Mouse (Mus musculus) embryonic facial prominence, embryonic 12.5 days (tissue): Measurements from ENCODE around the gene Crip3. TPM values are rescaled to one million over a fixed set of nuclear protein-coding genes. Genes with fewer than 3 reads are reported as not detected.

ENCODE experiments used
- ATAC-seq: fragments of 200-750 bp; cut with Nextera tagmentation; 2 replicates; pipeline ENCODE4 v1.8.0; 2017; ENCODE audit not compliant: insufficient number of reproducible peaks, insufficient read depth, low FRiP score, low TSS enrichment
- H3K27ac ChIP-seq: fragments of 300-500 bp; sonication (generic); 2 replicates; pipeline ENCODE4 v1.5.1; 2016; ENCODE audit warnings: mild to moderate bottlenecking
- H3K27me3 ChIP-seq: fragments of 300-500 bp; sonication (generic); 2 replicates; pipeline ENCODE4 v1.6.1; 2016; ENCODE audit warnings: mild to moderate bottlenecking, moderate library complexity
- H3K36me3 ChIP-seq: fragments of 300-500 bp; sonication (generic); 2 replicates; pipeline ENCODE4 v1.6.1; 2016; ENCODE audit warnings: mild to moderate bottlenecking
- H3K4me1 ChIP-seq: fragments of 300-500 bp; sonication (generic); 2 replicates; pipeline ENCODE4 v1.6.1; 2016
- H3K4me2 ChIP-seq: fragments of 300-500 bp; sonication (generic); replicated peaks from 2 replicates; pipeline ENCODE4 v1.6.1; 2016; ENCODE audit warnings: mild to moderate bottlenecking, moderate library complexity
- H3K4me3 ChIP-seq: fragments of 300-500 bp; sonication (generic); 2 replicates; pipeline ENCODE4 v1.5.1; 2016; ENCODE audit warnings: mild to moderate bottlenecking
- H3K9ac ChIP-seq: fragments of 300-500 bp; sonication (generic); 2 replicates; pipeline ENCODE4 v1.6.1; 2016; ENCODE audit warnings: mild to moderate bottlenecking, moderate library complexity
- H3K9me3 ChIP-seq: fragments of 300-500 bp; sonication (generic); 2 replicates; pipeline ENCODE4 v1.6.1; 2016; ENCODE audit warnings: mild to moderate bottlenecking, moderate library complexity
- WGBS: fragments of 180-500 bp; shearing (Covaris S2); methylation state at CpG from one replicate; pipeline ENCODE4 v1.1.7; 2016; 5-methylcytosine and 5-hydroxymethylcytosine counted together
- polyA plus RNA-seq: library from polyadenylated mRNA; unstranded; fragments of >200 nt; fragmentation: Nextera tagmentation; extraction: Ambion mirVana; gene quantifications from 2 replicates; pipeline ENCODE4 v1.2.1, GENCODE M21; 2016

The Crip3 gene
- polyA plus RNA-seq, 1 experiment from 2014 or later: 1.0 TPM

DNA sequence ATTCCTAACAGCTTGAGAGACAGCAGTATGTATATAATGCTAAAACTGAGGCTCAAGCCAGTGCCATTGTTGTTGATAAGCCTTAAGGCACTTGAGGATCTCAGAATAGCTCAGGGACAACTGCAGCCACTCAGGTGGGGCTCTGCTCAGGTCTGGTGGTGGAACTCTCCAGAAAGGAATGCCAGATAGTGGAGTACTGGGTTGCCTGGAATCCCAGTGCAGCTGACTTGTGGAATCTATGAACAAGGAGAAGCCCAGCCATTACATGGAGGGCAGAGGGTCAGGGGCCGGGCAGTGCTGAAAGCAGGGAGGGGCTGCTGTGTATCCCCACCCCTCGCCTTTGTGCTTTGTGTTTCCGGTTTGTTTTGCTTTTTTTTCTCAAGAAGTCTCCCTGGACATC lies 29.7 kb downstream of the Crip3 start:
- Histone ChIP-seq H3K4me2 (no peak overlapping the region), H3K9me3 (no peaks in the 10 kb centered on the region), H3K27me3 (peaks cover 80% of the 10 kb centered on the region), H3K4me3 (no peak overlapping the region), H3K4me1 (peaks cover 29% of the 10 kb centered on the region), H3K27ac (no peak overlapping the region), H3K36me3 (no peaks in the 10 kb centered on the region), H3K9ac (no peak overlapping the region)
- no peak for ATAC-seq
- 20% methylated on average over 3 of the region's 3 CpGs for WGBS

DNA sequence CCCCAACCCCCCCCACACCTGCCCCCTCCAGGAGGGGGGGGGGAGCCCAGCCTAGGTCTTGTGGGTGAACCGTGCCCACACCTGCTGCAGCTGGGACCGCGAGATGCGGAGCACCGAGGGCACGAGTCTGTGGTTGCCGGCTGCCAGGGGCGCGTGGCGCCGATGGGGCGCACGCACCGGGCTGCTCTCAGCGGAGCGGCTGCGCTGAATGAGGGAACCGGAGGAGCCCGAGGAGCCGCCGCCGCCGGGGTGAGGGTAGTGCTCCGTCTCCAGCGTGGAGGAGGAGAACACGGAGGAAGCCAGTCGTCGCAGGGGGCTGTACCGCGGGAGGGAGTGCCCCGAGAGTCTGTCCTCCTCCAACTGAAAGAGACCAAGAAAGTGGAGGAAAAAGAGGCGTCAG lies 31.9 kb downstream of the Crip3 start:
- no peaks in the 10 kb centered on the region for H3K9me3 ChIP-seq
- H3K9ac ChIP-seq: peak overlapping the region; percentile 8; the same call in 1 of the 2 replicates
- H3K36me3 ChIP-seq: no peaks in the 10 kb centered on the region
- H3K4me1 ChIP-seq: peaks cover 13% of the 10 kb centered on the region
- peaks cover 60% of the 10 kb centered on the region for H3K27me3 ChIP-seq
- peak overlapping the region; percentile 25 for H3K4me3 ChIP-seq
- 1% methylated on average over 31 of the region's 32 CpGs for WGBS
- no peak overlapping the region for H3K27ac ChIP-seq
- peak overlapping the region; percentile 49 for H3K4me2 ChIP-seq
- peak; percentile 23; the same call in 1 of the 2 replicates for ATAC-seq

DNA sequence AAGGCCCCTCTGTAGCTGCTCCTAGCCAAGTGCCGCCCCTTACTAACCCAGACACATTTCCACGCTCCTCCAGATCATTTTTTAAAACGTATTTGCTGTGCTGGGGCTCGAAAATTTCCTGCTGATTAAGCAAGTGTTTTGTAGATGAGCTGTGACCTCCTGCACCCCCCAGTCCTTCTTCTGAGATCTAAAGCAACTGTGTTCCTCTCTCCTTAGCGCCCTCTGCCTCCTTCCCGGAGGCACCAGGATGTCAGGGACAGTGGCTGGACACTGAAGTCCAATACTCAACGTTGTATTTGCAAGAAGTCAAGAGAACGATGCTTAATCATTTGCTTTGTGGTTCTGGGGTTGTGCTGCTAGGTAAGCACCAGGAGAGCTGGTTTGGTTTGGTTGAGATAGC lies 32.6 kb downstream of the Crip3 start:
- Histone ChIP-seq H3K27ac (no peak overlapping the region), H3K36me3 (no peaks in the 10 kb centered on the region), H3K4me2 (peak overlapping the region; percentile 49), H3K4me1 (peaks cover 13% of the 10 kb centered on the region), H3K9ac (0 out of 2 replicates have a peak overlapping the region, but pooled peaks have one; percentile 8), H3K4me3 (peak overlapping the region; percentile 25; the same call in 1 of the 2 replicates), H3K27me3 (peaks cover 59% of the 10 kb centered on the region), H3K9me3 (no peaks in the 10 kb centered on the region)
- no peak for ATAC-seq
- 12% methylated on average over 8 of the region's 8 CpGs for WGBS

GRCm38 (mm10) chr17:46462226-46462625 lies 33.5 kb downstream of the Crip3 start:
- Histone ChIP-seq H3K4me2 (no peak overlapping the region), H3K27ac (no peak overlapping the region), H3K4me1 (peaks cover 13% of the 10 kb centered on the region), H3K9ac (no peak overlapping the region), H3K9me3 (no peaks in the 10 kb centered on the region), H3K27me3 (peaks cover 52% of the 10 kb centered on the region), H3K36me3 (no peaks in the 10 kb centered on the region), H3K4me3 (no peak overlapping the region)
- 84% methylated on average over 5 of the region's 5 CpGs for WGBS
- ATAC-seq: no peak

GRCm38 (mm10) chr17:46467830-46468229 lies 39.1 kb downstream of the Crip3 start:
- H3K4me3 ChIP-seq: no peak overlapping the region
- H3K4me1 ChIP-seq: no peaks in the 10 kb centered on the region
- no peak for ATAC-seq
- no peaks in the 10 kb centered on the region for H3K36me3 ChIP-seq
- no peak overlapping the region for H3K9ac ChIP-seq
- WGBS: 62% methylated on average over 9 of the region's 9 CpGs
- no peaks in the 10 kb centered on the region for H3K9me3 ChIP-seq
- H3K27me3 ChIP-seq: peaks cover 9% of the 10 kb centered on the region
- H3K4me2 ChIP-seq: no peak overlapping the region
- no peak overlapping the region for H3K27ac ChIP-seq

DNA sequence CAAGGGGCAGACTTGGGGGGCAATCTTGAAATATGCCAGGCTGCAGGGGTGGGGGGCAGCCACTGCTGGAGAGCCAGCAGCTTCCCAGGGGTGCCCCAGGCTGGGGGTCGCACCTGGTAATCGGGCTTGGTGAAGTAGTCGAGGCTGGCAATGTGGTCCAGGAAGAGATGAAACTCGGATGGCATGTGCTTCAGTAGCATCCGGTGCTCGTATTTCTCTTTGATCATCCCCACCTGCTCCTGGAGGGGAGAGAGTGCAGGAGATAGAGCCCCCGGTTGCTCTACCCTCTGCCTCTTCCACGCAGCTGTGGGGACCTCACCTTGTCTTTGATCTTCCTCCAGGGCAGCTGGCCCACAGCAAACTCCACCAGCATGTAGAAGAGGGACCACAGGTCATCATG lies 47.9 kb downstream of the Crip3 start:
- Histone ChIP-seq H3K27me3 (0 out of 2 replicates have a peak, but pooled peaks cover 3% of the 10 kb centered on the region), H3K36me3 (no peaks in the 10 kb centered on the region), H3K4me1 (no peaks in the 10 kb centered on the region), H3K4me3 (no peak overlapping the region), H3K9ac (no peak overlapping the region), H3K4me2 (no peak overlapping the region), H3K9me3 (no peaks in the 10 kb centered on the region), H3K27ac (no peak overlapping the region)
- WGBS: 73% methylated on average over 8 of the region's 8 CpGs
- ATAC-seq: no peak

GRCm38 (mm10) chr17:46477286-46477685 lies 48.6 kb downstream of the Crip3 start:
- Histone ChIP-seq H3K27ac (no peak overlapping the region), H3K4me1 (no peaks in the 10 kb centered on the region), H3K9me3 (no peaks in the 10 kb centered on the region), H3K4me2 (no peak overlapping the region), H3K27me3 (0 out of 2 replicates have a peak, but pooled peaks cover 3% of the 10 kb centered on the region), H3K36me3 (no peaks in the 10 kb centered on the region), H3K9ac (no peak overlapping the region), H3K4me3 (no peak overlapping the region)
- ATAC-seq: no peak
- 86% methylated on average over 15 of the region's 15 CpGs for WGBS

Other genes starting within 250 kb of the Crip3 start
- gene Polh, start 226.3 kb upstream of the Crip3 start, polyA plus RNA-seq: 16.3 and 16.6 TPM in 2 replicates
- gene Xpo5, start 226.1 kb upstream of the Crip3 start, polyA plus RNA-seq: 56.3 and 57.3 TPM in 2 replicates
- 100 and 102 TPM in 2 replicates for gene Polr1c, start 180.9 kb upstream of the Crip3 start, polyA plus RNA-seq
- gene Yipf3, start 180.8 kb upstream of the Crip3 start, polyA plus RNA-seq: 82.5 and 86.2 TPM in 2 replicates
- gene Lrrc73, start 175.4 kb upstream of the Crip3 start, polyA plus RNA-seq: 1.2 and 1.4 TPM in 2 replicates
- 64.0 and 66.4 TPM in 2 replicates for gene Tjap1, start 145.9 kb upstream of the Crip3 start, polyA plus RNA-seq
- 4.5 and 5.5 TPM in 2 replicates for gene Dlk2, start 131.5 kb upstream of the Crip3 start, polyA plus RNA-seq
- gene Abcc10, start 100.6 kb upstream of the Crip3 start, polyA plus RNA-seq: 7.6 and 8.3 TPM in 2 replicates
- 16.9 and 18.2 TPM in 2 replicates for gene Zfp318, start 45.2 kb upstream of the Crip3 start, polyA plus RNA-seq
- not detected in 2 replicates for gene Slc22a7, start 9.5 kb downstream of the Crip3 start, polyA plus RNA-seq
- gene Ttbk1, start 58.7 kb downstream of the Crip3 start, polyA plus RNA-seq: 0.88 and 1.3 TPM in 2 replicates
- 58.2 and 63.4 TPM in 2 replicates for gene Dnph1, start 67.8 kb downstream of the Crip3 start, polyA plus RNA-seq
- gene Cul9, start 117.5 kb downstream of the Crip3 start, polyA plus RNA-seq: 12.4 and 13.4 TPM in 2 replicates
- 10.5 and 12.0 TPM in 2 replicates for gene Srf, start 127.2 kb downstream of the Crip3 start, polyA plus RNA-seq
- 130 and 134 TPM in 2 replicates for gene Ptk7, start 200.6 kb downstream of the Crip3 start, polyA plus RNA-seq
- 28.5 and 29.8 TPM in 2 replicates for gene Klc4, start 217.1 kb downstream of the Crip3 start, polyA plus RNA-seq
- gene Mrpl2, start 217.3 kb downstream of the Crip3 start, polyA plus RNA-seq: 98.1 and 102 TPM in 2 replicates
- gene Cul7, start 221.4 kb downstream of the Crip3 start, polyA plus RNA-seq: 57.3 and 61.1 TPM in 2 replicates
- gene Rrp36, start 245.4 kb downstream of the Crip3 start, polyA plus RNA-seq: 62.6 and 67.6 TPM in 2 replicates
- gene Mea1, start 249.9 kb downstream of the Crip3 start, polyA plus RNA-seq: 170 and 174 TPM in 2 replicates